Mouse (Mus musculus): ENCODE measurements around the gene Ctdsp2.

The Ctdsp2 gene

GRCm38 (mm10) chr10:126978277-126978994 is at the start of gene Ctdsp2:
Gene Ctdsp2, plus strand, starts transcription at chr10:126978717.
- DNase-seq: peak; percentile 100

- DNase-seq: no peak
Observed at GRCm38 (mm10) chr10:126928819-126929206, 49.7 kb upstream of the Ctdsp2 start.

DNA sequence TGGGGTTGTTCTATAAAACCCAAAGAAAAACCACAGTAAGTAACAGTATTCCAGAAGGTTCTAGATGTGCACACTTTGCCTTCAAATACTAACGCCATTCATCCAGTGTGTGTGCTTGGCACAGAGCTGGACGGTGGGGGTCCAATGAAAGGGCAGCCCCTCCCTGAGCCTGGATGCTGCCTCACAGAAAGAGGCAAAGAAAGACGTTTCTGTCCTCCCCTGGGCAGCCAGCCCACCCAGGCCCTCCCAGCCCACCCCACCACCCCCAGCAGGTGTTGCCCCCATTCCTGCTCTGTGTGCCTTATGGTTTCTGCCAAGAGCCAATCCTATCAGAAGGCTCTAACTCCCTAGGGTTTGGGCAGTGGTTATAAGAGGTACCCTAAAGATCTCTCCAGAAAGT is 49.0 kb upstream of the Ctdsp2 start:
- DNase-seq: peak in 1 of 2 experiments; percentile 24

DNA sequence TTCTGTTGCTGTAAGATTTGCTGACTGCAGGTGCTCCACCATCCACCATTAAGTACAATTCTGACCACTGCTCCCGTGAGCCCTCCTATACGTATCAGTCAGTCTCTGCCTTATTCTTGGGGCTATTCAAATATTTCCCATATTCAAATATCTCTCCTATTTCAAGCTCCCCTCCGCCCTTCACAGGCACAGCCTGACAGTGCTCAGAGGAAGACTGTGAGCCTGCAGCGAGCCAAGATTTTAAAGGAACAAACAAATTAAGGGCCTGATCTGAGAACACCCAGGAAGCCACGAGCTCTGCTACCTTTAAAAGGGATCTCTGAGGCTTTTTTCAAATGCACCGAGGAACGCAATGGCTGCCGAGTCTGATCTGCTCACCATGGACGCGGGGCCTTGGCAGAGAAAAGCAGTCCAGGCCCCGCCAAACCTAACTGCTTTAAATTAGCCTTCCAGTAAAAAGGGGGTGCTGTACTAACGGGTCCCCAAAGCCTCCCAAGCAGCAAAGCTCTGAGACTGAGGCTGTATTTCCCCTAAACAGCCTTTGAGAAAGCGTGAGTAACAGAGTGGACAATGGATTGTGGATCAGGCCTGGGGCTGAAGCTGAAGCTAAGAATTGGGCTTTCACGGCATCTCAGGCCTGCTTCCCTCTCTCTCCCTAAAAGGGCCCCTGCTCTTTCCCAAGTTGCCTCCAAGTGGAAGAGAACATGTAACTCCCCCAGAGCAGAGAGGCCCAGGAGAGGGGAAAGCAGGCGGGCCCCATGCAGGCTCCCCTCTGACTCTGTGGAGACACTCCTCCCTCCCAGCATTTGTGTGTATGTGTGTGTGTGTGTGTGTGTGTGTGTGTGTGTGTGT is 48.0 kb upstream of the Ctdsp2 start:
- DNase-seq: peak; percentile 38

DNA sequence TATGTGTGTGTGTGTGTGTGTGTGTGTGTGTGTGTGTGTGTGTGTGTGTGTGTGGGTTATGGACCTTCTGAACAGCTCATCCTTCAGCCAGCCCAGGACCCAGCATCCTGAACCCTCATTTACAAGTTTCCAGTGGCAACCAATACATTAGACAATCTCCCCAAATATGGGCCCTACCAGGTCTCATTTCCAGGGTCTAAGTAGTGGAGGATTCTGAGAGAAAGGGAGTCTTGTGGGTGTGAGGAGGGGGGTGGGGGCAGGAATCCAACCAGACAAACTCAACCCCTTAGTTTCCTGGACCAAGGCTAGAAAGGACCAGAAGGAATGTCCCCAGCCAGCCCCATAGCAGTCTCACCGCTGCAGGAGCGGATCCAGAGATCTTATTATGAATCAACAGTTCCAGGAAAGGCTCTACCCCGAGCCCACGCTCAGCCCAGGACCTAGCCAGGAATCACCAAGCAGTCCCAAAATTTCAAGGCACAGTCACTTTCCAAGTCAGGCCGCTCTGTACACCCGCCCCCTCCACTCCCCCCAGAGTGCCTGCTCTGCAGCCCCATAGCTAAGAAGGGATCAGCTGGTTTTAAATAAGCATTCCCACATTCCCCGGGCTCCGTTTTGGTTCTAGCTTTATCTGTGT is 47.3 kb upstream of the Ctdsp2 start:
- no peak for DNase-seq

GRCm38 (mm10) chr10:126931760-126932139 is 46.8 kb upstream of the Ctdsp2 start:
- no peak for DNase-seq

DNA sequence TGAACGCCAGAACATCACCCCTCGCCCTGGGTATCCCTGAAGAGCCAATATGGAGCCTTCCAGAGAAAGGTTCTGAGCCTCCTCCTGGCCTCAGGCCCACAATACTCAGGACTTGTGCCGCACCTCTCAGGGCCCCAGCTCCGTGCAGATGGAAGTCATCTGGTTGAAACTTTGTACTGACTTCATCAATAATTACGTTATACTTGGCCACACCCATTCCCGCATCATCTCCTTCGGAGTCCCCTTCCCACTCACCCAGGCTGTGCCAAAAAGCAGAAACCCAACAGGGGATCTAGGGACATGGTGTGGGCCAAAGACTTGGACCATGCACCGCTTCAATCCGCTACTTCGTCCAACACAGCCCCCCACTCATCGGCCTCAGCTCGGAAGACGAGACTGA is 44.0 kb upstream of the Ctdsp2 start:
- no peak for DNase-seq

DNA sequence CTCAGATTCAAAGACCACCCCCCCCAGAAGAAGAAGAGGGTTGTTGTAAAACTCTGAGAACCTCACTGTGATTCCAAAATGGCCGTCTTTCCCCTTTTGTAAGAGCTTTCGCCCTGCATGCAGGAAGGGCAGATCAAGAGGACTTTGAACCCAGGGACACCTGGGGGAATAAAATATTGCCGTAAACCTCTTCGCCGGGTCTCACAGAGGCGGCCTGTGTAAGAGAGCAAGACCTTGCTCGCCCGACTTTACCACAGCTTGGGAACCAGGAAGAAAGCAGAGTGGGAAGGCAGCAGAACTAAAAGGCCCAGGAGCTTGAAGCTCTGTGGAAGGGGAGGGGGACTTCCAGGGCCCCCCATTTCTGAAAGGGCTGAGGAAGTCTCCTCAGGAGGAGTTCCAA is 43.4 kb upstream of the Ctdsp2 start:
- no peak for DNase-seq

- DNase-seq: peak in 1 of 2 experiments; percentile 12
Observed at GRCm38 (mm10) chr10:126935556-126936381, 42.7 kb upstream of the Ctdsp2 start.

DNA sequence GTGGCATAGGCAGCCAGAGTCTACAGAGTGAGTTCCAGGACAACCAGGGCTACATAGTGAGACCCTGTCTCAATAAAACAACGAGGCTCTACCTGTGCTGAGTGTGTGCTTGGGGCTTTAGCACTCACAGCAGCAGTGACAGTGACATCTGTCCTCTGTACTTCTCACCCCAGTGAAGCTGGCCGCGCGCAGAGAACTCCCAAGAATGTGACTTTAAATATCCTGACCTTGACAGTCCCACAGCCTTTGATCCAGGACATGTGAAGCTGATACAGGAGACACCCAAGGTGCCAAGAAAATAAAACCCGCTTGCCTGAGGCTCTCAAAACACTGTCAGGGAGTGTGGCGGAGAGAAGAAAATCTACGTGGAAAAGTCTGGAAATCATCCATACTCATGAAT is 37.6 kb upstream of the Ctdsp2 start:
- no peak for DNase-seq

- no peak for DNase-seq
Observed at GRCm38 (mm10) chr10:126945531-126945930, 33.0 kb upstream of the Ctdsp2 start.

- DNase-seq: no peak
Observed at GRCm38 (mm10) chr10:126949824-126950223, 28.7 kb upstream of the Ctdsp2 start.

DNA sequence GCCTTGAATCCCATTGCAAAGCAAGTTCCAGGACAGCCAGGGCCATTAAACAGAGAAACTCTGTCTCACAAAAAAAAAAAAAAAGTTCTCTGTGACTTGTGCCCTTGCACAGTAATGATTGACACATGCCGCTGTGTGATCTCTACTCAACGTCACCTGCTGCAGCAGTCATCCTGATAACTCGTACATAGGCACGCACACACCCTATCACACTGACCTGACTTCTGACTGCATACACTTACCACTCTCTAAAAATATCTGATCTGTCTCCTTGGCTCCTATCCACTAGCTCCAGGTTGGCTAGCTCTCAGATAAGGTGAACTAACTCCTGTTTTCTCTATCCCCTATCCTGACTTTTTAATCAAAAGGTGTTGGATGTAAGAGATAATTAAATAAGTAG is 27.9 kb upstream of the Ctdsp2 start:
- no peak for DNase-seq

GRCm38 (mm10) chr10:126952375-126952774 is 26.1 kb upstream of the Ctdsp2 start:
- peak in 1 of 2 experiments; percentile 62 for DNase-seq

DNA sequence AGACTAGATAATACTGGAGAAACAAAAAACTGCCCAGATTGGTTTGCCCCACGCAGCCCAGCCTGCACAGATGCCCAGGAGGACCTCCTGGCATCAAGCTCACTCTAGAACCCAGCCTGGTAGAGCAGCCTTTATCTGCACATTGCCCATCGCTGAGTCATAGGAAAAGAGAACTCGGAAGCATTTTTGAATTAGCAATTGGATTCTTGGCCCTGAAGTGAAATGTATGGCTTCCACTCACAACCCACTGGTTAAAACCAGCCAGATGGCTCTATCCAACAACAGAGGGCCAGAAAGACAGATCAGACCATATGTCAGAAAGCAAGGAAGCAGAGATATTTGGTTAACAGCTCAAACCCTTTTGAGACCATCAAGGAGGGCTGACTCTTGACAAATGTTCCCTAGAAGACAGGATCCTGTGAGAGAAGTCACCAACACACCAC is 25.5 kb upstream of the Ctdsp2 start:
- DNase-seq: peak; percentile 82 to 83

GRCm38 (mm10) chr10:126956692-126957358 is 21.7 kb upstream of the Ctdsp2 start:
- DNase-seq: peak; percentile 47 to 53

GRCm38 (mm10) chr10:126957359-126958107 is 21.0 kb upstream of the Ctdsp2 start:
- peak; percentile 91 to 93 for DNase-seq

DNA sequence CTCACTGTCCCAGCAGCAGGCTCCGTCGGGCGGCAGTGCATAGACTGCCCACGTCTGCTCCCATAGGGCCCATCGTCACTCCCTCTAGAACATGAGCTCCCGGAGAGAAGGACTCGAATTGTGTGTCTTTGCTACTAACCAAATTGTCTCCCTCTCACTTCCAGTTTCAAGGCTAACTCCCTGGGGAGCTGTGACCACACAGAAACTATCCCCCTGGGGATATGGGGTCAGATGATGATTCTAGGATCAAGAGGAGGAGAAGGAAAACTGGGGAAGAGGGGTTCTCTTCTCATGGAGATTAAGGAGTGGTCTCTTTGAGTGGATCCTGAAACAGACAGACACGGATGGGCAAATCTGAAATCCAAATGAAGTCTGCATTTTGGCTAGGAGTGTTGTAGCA is 18.0 kb upstream of the Ctdsp2 start:
- DNase-seq: no peak

DNA sequence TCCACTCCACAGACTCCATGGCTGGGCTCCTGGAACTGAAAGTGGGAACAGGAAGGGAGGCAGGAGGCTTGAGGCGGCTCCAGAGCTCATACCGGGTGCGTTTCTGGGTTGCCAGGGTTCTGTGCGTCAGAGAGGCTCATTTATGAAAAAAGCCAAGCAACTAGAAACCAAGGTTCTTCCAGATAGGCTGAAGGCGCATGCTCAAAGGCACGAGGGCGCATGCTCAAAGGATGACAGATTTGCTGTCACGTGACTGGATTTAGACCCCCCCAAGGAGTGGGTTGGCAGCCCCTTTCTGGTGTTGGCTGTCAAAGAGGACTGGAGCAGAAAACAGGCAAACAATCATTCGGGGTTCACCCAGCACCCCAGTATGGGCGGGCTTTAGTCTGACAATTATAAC is 16.8 kb upstream of the Ctdsp2 start:
- peak; percentile 86 to 93 for DNase-seq

DNA sequence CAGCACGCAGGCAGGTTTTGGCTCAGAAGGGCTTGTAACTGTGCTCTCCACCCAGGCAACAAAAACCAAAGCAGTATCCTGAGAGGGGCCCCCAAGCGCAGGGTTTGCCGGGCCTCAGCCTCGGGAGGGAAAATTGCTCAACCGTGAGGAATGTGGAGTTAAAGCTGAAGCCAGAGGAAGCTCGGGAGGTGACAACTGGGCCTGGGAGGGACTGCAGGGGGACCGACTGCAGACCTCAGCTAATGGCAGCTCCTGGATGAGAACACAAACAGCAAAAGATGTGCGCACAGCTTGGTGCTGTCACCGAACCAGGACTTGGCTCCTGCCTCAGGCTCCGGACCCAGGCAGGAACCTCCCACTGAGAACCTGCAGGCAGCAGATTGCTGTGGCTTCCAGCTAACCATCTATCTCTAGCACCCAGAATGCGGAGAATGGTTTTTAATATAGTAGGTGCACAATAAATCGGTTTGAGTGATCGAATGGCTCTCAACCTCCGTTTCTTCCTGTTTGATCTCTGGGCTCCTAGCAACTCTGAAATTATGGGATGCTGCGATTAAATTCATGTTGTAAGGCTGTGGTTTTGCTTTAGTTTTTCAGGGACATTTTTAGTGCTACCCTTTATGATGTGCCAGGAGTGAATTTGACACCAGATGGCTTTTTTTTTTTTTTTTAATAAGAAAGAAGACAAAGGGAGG is 16.1 kb upstream of the Ctdsp2 start:
- DNase-seq: peak; percentile 85 to 86

GRCm38 (mm10) chr10:126962966-126963330 is 15.6 kb upstream of the Ctdsp2 start:
- DNase-seq: peak; percentile 41 to 57

All from cerebellum, postnatal 25 days (tissue).